Mouse (Mus musculus) forebrain, embryonic 14.5 days (tissue): Measurements from ENCODE around the gene Gm5565. TPM values are rescaled to one million over a fixed set of nuclear protein-coding genes. Genes with fewer than 3 reads are reported as not detected.
"Not testable (repeated sequence)": the region's sequence is repeated elsewhere in the genome, so short reads cannot be mapped to it uniquely, and the experiment has no call there.

Source experiments
- ATAC-seq: fragments of 200-750 bp; cut with Nextera tagmentation; 2 replicates; pipeline ENCODE4 v1.8.0; 2017; ENCODE audit warnings: mild to moderate bottlenecking, moderate library complexity
- DNase-seq: peaks from one replicate; pipeline ENCODE4 v3.0.0-alpha.2; 2015; ENCODE audit warnings: low spot score
- H3K27ac ChIP-seq: fragments of 300-500 bp; sonication (generic); 2 replicates; pipeline ENCODE4 v1.5.1; 2014; ENCODE audit warnings: low read depth, mild to moderate bottlenecking, control low read depth, low read length, moderate library complexity
- H3K27me3 ChIP-seq: fragments of 300-500 bp; sonication (generic); replicated peaks from 2 replicates; pipeline ENCODE4 v1.6.1; 2014; ENCODE audit warnings: low read length, control low read depth, mixed read lengths; ENCODE audit not compliant: control insufficient read depth, insufficient read depth
- H3K36me3 ChIP-seq: fragments of 300-500 bp; sonication (generic); 2 replicates; pipeline ENCODE4 v1.6.1; 2014; ENCODE audit warnings: low read length, control low read depth; ENCODE audit not compliant: control insufficient read depth, insufficient read depth
- H3K4me1 ChIP-seq: fragments of 300-500 bp; sonication (generic); 2 replicates; pipeline ENCODE4 v1.6.1; 2014; ENCODE audit warnings: antibody characterized with exemption, low read length, control low read depth; ENCODE audit not compliant: control insufficient read depth, insufficient read depth
- H3K4me2 ChIP-seq: fragments of 300-500 bp; sonication (generic); 2 replicates; pipeline ENCODE4 v1.6.1; 2014; ENCODE audit warnings: mild to moderate bottlenecking, control low read depth, low read length
- H3K4me3 ChIP-seq: fragments of 300-500 bp; sonication (generic); 2 replicates; pipeline ENCODE4 v1.5.1; 2014; ENCODE audit warnings: low read depth, low read length, control low read depth
- H3K9ac ChIP-seq: fragments of 300-500 bp; sonication (generic); 2 replicates; pipeline ENCODE4 v1.6.1; 2014; ENCODE audit warnings: mild to moderate bottlenecking, low read length, control low read depth, moderate library complexity
- H3K9me3 ChIP-seq: fragments of 300-500 bp; sonication (generic); replicated peaks from 2 replicates; pipeline ENCODE4 v1.6.1; 2016; ENCODE audit warnings: low read length, control low read depth, mixed read lengths; ENCODE audit not compliant: control insufficient read depth
- WGBS: fragments of 180-500 bp; shearing (Covaris S2); extraction: QIAGEN DNeasy Blood & Tissue Kit; methylation state at CpG from one replicate; pipeline ENCODE4 v1.1.7; 2014; 5-methylcytosine and 5-hydroxymethylcytosine counted together
- polyA plus RNA-seq: library from polyadenylated mRNA; unstranded; fragments of >200 nt; fragmentation: Nextera tagmentation; extraction: Ambion mirVana; gene quantifications from 2 replicates; pipeline ENCODE4 v1.2.1, GENCODE M21; 2014

Gm5565 gene
- polyA plus RNA-seq, 1 experiment from 2014 or later, result not detected

DNA sequence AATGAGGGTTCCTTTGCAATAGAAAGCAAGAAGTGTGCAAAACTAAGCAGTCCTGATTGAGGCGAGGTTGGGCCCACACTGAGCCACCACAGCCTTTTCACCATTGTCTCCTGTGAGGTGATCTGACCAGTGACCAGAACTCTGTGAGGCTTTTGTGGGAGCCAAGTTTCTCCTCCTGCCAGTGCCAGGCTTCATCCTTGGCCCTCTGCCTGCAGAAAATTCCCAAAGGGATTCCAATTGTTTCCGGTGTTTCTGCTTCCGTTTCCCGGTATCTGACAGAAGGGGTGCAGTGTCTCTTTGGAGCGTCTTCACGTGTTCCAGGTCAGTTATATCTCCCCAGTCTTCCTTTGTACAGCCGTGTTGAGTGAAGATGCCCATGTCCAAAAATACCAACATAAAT is 28.4 kb upstream of the Gm5565 start:
- WGBS, result 89% methylated on average over 7 of the region's 7 CpGs
- no peak overlapping the region for H3K4me2 ChIP-seq
- no peaks in the 10 kb centered on the region for H3K27me3 ChIP-seq
- no peak overlapping the region for H3K4me3 ChIP-seq
- ATAC-seq, result no peak
- no peaks in the 10 kb centered on the region for H3K9me3 ChIP-seq
- DNase-seq, result no peak
- H3K4me1 ChIP-seq, result no peaks in the 10 kb centered on the region
- H3K27ac ChIP-seq, result no peak overlapping the region
- no peak overlapping the region for H3K9ac ChIP-seq
- H3K36me3 ChIP-seq, result no peaks in the 10 kb centered on the region

DNA sequence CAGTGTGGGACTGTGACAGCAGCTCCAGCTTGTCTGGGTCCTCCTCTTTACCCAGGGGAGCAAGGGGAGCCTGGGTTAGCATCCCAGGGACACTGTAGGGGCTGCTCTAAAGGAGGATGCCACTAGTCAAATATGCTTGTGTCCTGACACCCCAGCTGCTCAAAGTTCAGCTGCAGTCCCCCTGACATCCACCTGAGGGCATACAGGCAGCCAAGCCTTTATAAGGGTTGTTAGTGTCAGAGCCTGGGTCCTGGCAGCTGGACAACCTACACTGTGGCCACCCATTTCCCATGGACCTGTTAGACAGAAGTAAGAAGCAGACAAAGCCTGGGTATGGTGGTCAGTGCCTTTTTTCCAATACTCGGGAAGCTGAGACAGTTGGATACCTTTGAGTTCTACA is 27.8 kb upstream of the Gm5565 start:
- Histone ChIP-seq H3K4me1 (no peaks in the 10 kb centered on the region), H3K9me3 (no peaks in the 10 kb centered on the region), H3K36me3 (no peaks in the 10 kb centered on the region), H3K4me3 (no peak overlapping the region), H3K27ac (no peak overlapping the region), H3K4me2 (no peak overlapping the region), H3K27me3 (no peaks in the 10 kb centered on the region), H3K9ac (no peak overlapping the region)
- no peak for ATAC-seq
- DNase-seq, result no peak
- 81% methylated on average over 1 of the region's 1 CpGs for WGBS

DNA sequence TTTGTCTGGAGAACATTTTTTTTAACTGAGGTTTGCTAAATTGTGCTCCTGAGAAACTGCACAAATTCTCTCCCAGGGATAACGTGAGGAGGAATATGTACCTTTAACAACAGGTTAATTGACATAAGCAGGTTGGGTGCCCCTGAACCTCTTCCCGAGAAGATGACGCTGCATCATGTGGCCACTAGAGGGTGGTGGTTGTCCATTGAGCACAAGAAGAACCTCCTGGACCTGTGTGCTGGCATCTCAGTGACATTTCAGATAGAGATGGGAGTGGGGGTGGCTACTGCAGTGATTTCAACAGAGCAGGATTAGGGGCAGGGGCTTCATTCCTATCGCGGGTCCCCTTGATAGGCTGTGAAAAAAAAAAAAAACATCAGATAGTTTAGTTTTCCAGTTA is 27.1 kb upstream of the Gm5565 start:
- peak; percentile 51 for DNase-seq
- H3K9ac ChIP-seq, H3K27ac ChIP-seq, ATAC-seq, H3K27me3 ChIP-seq, H3K4me3 ChIP-seq, H3K4me2 ChIP-seq, H3K4me1 ChIP-seq, H3K36me3 ChIP-seq, H3K9me3 ChIP-seq: not testable (repeated sequence)
- WGBS, result 26% methylated on average over 5 of the region's 5 CpGs

DNA sequence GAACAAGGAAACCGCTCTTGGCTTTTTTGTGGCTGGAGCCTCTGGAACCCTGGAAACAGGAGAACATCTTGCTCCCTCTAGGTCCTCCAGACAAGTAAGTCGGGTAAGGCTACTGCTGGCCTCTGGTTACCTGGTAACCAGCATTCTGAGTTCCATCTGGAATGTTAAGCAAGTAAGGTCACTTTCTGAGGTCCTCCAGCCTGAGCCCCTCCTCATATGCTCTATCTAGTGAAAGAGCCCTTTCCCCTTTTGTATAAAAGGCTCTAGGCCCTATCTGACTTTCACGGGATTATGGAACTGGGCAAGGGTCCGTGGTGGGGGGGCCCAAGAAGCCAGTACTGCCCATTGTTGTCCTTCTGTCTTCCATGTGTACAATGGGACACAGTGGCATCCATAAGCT is 24.9 kb upstream of the Gm5565 start, which contains the start of gene 1700001J03Rik:
TSS of gene 1700001J03Rik (minus strand) at position 101 of the 400 bp plus-strand sequence.
- not testable (repeated sequence) for ATAC-seq, H3K9me3 ChIP-seq, H3K4me2 ChIP-seq, H3K27me3 ChIP-seq, H3K36me3 ChIP-seq, H3K4me1 ChIP-seq, H3K9ac ChIP-seq, DNase-seq, H3K27ac ChIP-seq, H3K4me3 ChIP-seq
- 87% methylated on average over 4 of the region's 4 CpGs for WGBS

DNA sequence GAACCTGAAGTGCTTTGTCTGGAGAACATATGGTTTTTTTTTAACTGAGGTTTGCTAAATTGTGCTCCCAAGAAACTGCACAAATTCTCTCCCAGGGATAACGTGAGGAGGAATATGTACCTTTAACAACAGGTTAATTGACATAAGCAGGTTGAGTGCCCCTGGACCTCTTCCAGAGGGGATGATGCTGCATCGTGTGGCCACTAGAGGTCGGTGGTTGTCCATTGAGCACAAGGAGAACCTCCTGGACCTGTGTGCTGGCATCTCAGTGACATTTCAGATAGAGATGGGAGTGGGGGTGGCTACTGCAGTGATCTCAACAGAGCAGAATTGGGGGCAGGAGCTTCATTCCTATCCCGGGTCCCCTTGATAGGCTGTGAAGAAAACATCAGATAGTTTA is 12.4 kb upstream of the Gm5565 start:
- not testable (repeated sequence) for H3K4me2 ChIP-seq, H3K9ac ChIP-seq, H3K27me3 ChIP-seq, H3K27ac ChIP-seq, H3K36me3 ChIP-seq, DNase-seq, H3K9me3 ChIP-seq, H3K4me1 ChIP-seq, H3K4me3 ChIP-seq, ATAC-seq
- WGBS, result 58% methylated on average over 4 of the region's 4 CpGs

DNA sequence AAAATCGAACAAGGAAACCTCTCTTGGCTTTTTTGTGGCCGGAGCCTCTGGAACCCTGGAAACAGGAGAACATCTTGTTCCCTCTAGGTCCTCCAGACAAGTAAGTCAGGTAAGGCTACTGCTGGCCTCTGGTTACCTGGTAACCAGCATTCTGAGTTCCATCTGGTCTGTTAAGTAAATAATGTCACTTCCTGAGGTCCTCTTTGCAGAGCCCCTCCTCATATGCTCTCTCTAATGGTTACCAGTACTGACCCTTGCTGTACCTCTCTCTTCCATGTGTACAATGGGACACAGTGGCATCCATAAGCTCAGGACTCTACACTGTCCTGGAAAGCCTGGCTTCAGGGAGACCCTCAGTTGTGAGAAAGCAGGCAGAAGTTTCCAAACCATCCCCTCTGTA is 10.3 kb upstream of the Gm5565 start, which contains the start of gene Gm6309:
TSS of gene Gm6309 (minus strand) at position 101 of the 400 bp plus-strand sequence.
- not testable (repeated sequence) for H3K9ac ChIP-seq, ATAC-seq, H3K27me3 ChIP-seq, H3K4me3 ChIP-seq, H3K4me1 ChIP-seq, H3K9me3 ChIP-seq, H3K4me2 ChIP-seq, H3K27ac ChIP-seq, H3K36me3 ChIP-seq, DNase-seq
- WGBS, result 82% methylated on average over 2 of the region's 2 CpGs

DNA sequence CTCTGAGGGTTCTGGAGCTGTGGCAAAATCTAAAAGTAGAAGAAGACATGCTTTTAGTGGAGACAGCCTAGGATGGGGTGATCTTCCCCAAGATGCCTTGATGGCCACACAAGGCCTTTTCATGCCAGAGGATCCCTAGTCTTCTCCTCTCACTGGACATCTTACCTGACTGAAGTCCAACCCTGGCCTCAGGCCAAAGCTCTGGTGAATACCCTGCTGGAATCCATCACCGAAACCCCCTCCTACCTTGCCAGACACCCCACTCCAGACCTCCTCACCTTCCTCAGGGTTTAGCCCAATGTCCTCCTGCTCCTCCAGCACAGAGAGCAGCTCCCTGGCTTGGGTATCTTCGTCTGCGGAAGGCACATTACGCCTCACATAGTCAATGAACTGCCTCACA is 2.0 kb downstream of the Gm5565 start:
- not testable (repeated sequence) for H3K9ac ChIP-seq, H3K4me1 ChIP-seq, H3K9me3 ChIP-seq, H3K27me3 ChIP-seq, H3K4me3 ChIP-seq, H3K27ac ChIP-seq, DNase-seq, H3K4me2 ChIP-seq, H3K36me3 ChIP-seq, ATAC-seq
- WGBS, result 96% methylated on average over 4 of the region's 4 CpGs

DNA sequence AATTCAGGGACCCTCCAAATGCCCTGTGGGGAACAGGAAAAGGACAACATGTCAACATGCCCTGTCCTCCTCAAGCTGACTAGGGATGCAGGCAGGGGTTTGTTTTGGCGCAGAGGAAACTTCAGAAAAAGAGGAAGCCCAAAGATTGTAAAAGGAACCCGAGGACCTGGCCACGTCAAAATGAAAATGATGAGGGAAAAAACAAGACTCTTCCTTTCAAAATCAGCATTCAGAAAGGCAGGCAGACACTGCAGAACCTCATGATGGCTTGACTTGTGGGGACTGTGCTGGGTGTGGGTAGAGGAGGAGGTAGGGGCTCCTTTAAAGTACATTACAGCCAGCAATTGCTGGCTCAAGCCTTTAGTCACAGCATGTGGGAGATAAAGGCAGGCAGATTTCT is 9.9 kb downstream of the Gm5565 start:
- no peaks in the 10 kb centered on the region; the same call in 1 of the 2 replicates for H3K9me3 ChIP-seq
- 83% methylated on average over 3 of the region's 3 CpGs for WGBS
- no peak for DNase-seq
- ATAC-seq, result no peak
- H3K27me3 ChIP-seq, result no peaks in the 10 kb centered on the region
- H3K36me3 ChIP-seq, result no peaks in the 10 kb centered on the region
- H3K4me3 ChIP-seq, result no peak overlapping the region
- H3K9ac ChIP-seq, result no peak overlapping the region
- no peaks in the 10 kb centered on the region for H3K4me1 ChIP-seq
- no peak overlapping the region for H3K27ac ChIP-seq
- H3K4me2 ChIP-seq, result no peak overlapping the region

DNA sequence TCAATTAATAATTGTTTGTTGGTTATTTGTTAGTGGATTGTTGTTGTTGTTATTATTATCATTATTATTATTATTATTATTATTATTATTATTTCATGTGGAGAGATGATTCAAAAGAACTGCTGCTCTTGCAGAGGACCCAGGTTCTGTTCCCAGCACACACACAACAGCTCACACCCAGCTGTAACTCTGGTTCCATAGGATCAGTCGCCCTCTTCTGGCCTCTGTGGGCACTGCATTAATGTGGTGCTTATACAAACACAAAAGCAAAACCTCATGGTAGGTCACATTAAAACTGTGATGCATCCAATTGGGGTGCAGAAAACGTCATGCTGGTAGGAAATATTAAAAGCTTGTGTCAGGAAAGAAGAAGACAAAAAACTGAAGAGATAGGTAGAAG is 12.4 kb downstream of the Gm5565 start:
- no peaks in the 10 kb centered on the region for H3K4me1 ChIP-seq
- no peaks in the 10 kb centered on the region for H3K36me3 ChIP-seq
- 54% methylated on average over 2 of the region's 2 CpGs for WGBS
- H3K9me3 ChIP-seq, result no peaks in the 10 kb centered on the region; the same call in 1 of the 2 replicates
- no peaks in the 10 kb centered on the region for H3K27me3 ChIP-seq
- ATAC-seq, result no peak
- no peak overlapping the region for H3K9ac ChIP-seq
- no peak overlapping the region for H3K4me3 ChIP-seq
- H3K27ac ChIP-seq, result no peak overlapping the region
- no peak overlapping the region for H3K4me2 ChIP-seq
- DNase-seq, result no peak
